Mouse (Mus musculus) Patski (cell line): ENCODE measurements around the gene Itch. TPM values are rescaled to one million over a fixed set of nuclear protein-coding genes. Genes with fewer than 3 reads are reported as not detected.
"Not testable (repeated sequence)": the region's sequence is repeated elsewhere in the genome, so short reads cannot be mapped to it uniquely, and the experiment has no call there.

Experiments
- ATAC-seq: fragments of 100-300 bp; one replicate; pipeline ENCODE4 v1.8.0; 2021
- CTCF ChIA-PET: fragments of 350-600 bp; sonication (Branson Sonifier 250); formaldehyde crosslinking; loops from one replicate; lab custom pipeline; 2022; ENCODE audit warnings: inconsistent platforms; lab: Charles Lee
- POLR2A ChIA-PET: fragments of 350-600 bp; sonication (Branson Sonifier 250); formaldehyde crosslinking; loops from one replicate; lab custom pipeline; 2022; ENCODE audit warnings: antibody characterized with exemption, inconsistent platforms; lab: Charles Lee
- DNase-seq: peaks from one replicate; pipeline ENCODE4 v3.0.0-alpha.2; 2011; ENCODE audit warnings: low read depth, low spot score
- H3K27me3 ChIP-seq: fragments of 371-371 bp; one replicate; pipeline ENCODE4 v1.5.1; 2021
- CTCF ChIP-seq: fragments of 100-300 bp; IDR thresholded peaks from one replicate; pipeline ENCODE4 v1.5.1; 2021
- in situ Hi-C: fragments of 300-500 bp; cut with MboI; formaldehyde crosslinking; loops from 3 replicates; pipeline ENCODE4 v1.11.1; 2018; ENCODE audit warnings: low pct_unique_long_range_greater_than_20kb, mixed read lengths
- polyA plus RNA-seq: library from polyadenylated mRNA; unstranded; gene quantifications from one replicate; pipeline ENCODE4 v1.2.3, GENCODE M21; 2021

Gene Itch
- polyA plus RNA-seq, 1 experiment from 2014 or later, result 51.0 TPM

GRCm38 (mm10) chr2:155142025-155142555, 8.8 kb downstream of the Itch start:
- CTCF ChIA-PET, result interaction anchor here (1.4 kb wide), 1 partner anchor 9 kb away, joined by 3 read pairs; the partner anchor contains the start of gene Itch
- ATAC-seq (no peak), DNase-seq (no peak)
- in situ Hi-C loops, result no loop called here
- TF ChIP-seq CTCF, result no peak
- POLR2A ChIA-PET, result interaction anchor here (0.5 kb wide), 1 partner anchor 8 kb away, joined by 3 read pairs; no protein-coding TSS in a partner anchor
- no peaks in the 10 kb centered on the region for H3K27me3 ChIP-seq

- in situ Hi-C loops, ATAC-seq, DNase-seq, POLR2A ChIA-PET, H3K27me3 ChIP-seq, CTCF ChIA-PET: not testable (repeated sequence)
These were observed 16.0 kb downstream of the Itch start for GRCm38 (mm10) chr2:155149296-155149695.

- no peak for ATAC-seq
- in situ Hi-C loops, result loop anchor here (10.0 kb wide), 1 partner anchor 123 kb away; no protein-coding TSS in a partner anchor
- CTCF ChIA-PET, result interaction anchor here (0.8 to 1.0 kb wide), 3 partner anchors 12 to 178 kb away, joined by 3 to 4 read pairs (median 3); no protein-coding TSS in a partner anchor
- peak; percentile 58 for TF ChIP-seq CTCF
- no peaks in the 10 kb centered on the region for H3K27me3 ChIP-seq
- no peak for DNase-seq
- POLR2A ChIA-PET, result no interaction called here
These were observed 74.1 kb downstream of the Itch start for GRCm38 (mm10) chr2:155207419-155207818.

GRCm38 (mm10) chr2:155223145-155223544, 89.8 kb downstream of the Itch start:
- H3K27me3 ChIP-seq, result no peaks in the 10 kb centered on the region
- ChIA-PET CTCF (interaction anchor here (0.8 to 1.8 kb wide), 3 partner anchors 9 to 25 kb away, joined by 3 to 4 read pairs (median 3); no protein-coding TSS in a partner anchor), POLR2A (no interaction called here)
- ATAC-seq, result no peak
- TF ChIP-seq CTCF, result no peak
- in situ Hi-C loops, result no loop called here
- DNase-seq, result no peak

- in situ Hi-C loops, result no loop called here
- peak; percentile 74 for DNase-seq
- peak; percentile 78 for ATAC-seq
- H3K27me3 ChIP-seq, result no peaks in the 10 kb centered on the region
- ChIA-PET CTCF (interaction anchor here (1.1 kb wide), 1 partner anchor 159 kb away, joined by 3 read pairs; no protein-coding TSS in a partner anchor), POLR2A (interaction anchor here (1.1 to 1.3 kb wide), 2 partner anchors 12 to 17 kb away, joined by 3 to 7 read pairs; partner anchors contain the start of gene Dynlrb1)
- no peak for TF ChIP-seq CTCF
These were observed 91.4 kb downstream of the Itch start for GRCm38 (mm10) chr2:155224721-155225120.

GRCm38 (mm10) chr2:155235746-155236361, 102.5 kb downstream of the Itch start:
- POLR2A ChIA-PET, result interaction anchor here (1.4 to 2.4 kb wide), 3 partner anchors 11 to 15 kb away, joined by 3 to 7 read pairs (median 4); no protein-coding TSS in a partner anchor
- peak; percentile 32 for ATAC-seq
- in situ Hi-C loops, result no loop called here
- TF ChIP-seq CTCF, result no peak
- no peak for DNase-seq
- CTCF ChIA-PET, result interaction anchor here (1.2 to 1.4 kb wide), 3 partner anchors 13 to 148 kb away, joined by 3 read pairs; no protein-coding TSS in a partner anchor
- no peaks in the 10 kb centered on the region for H3K27me3 ChIP-seq

GRCm38 (mm10) chr2:155236362-155236992, 103.2 kb downstream of the Itch start, which contains the start of gene Dynlrb1:
TSS of gene Dynlrb1 (plus strand) at chr2:155236533.
- ATAC-seq, result peak; percentile 95
- ChIA-PET CTCF (interaction anchor here (1.2 to 1.4 kb wide), 3 partner anchors 12 to 147 kb away, joined by 3 read pairs; no protein-coding TSS in a partner anchor), POLR2A (interaction anchor here (1.4 to 2.4 kb wide), 3 partner anchors 11 to 15 kb away, joined by 3 to 7 read pairs (median 4); no protein-coding TSS in a partner anchor)
- DNase-seq, result peak; percentile 88
- in situ Hi-C loops, result no loop called here
- no peaks in the 10 kb centered on the region for H3K27me3 ChIP-seq
- TF ChIP-seq CTCF, result no peak

- ChIA-PET POLR2A (interaction anchor here (1.4 to 2.4 kb wide), 2 partner anchors 12 to 15 kb away, joined by 4 to 7 read pairs; no protein-coding TSS in a partner anchor), CTCF (interaction anchor here (0.7 kb wide), 1 partner anchor 12 kb away, joined by 3 read pairs; no protein-coding TSS in a partner anchor)
- DNase-seq (no peak), ATAC-seq (no peak)
- H3K27me3 ChIP-seq, result no peaks in the 10 kb centered on the region
- TF ChIP-seq CTCF, result no peak
- in situ Hi-C loops, result no loop called here
These were observed 104.0 kb downstream of the Itch start for GRCm38 (mm10) chr2:155237276-155237675.

GRCm38 (mm10) chr2:155240915-155241314, 107.6 kb downstream of the Itch start:
- ChIA-PET CTCF (interaction anchor here (1.1 to 1.3 kb wide), 2 partner anchors 9 to 144 kb away, joined by 3 to 4 read pairs; no protein-coding TSS in a partner anchor), POLR2A (interaction anchor here (0.6 kb wide), 1 partner anchor 89 kb away, joined by 3 read pairs; no protein-coding TSS in a partner anchor)
- DNase-seq (no peak), ATAC-seq (no peak)
- no peaks in the 10 kb centered on the region for H3K27me3 ChIP-seq
- in situ Hi-C loops, result no loop called here
- TF ChIP-seq CTCF, result no peak

GRCm38 (mm10) chr2:155242296-155242855, 109.1 kb downstream of the Itch start:
- ChIA-PET POLR2A (interaction anchor here (1.2 kb wide), 1 partner anchor 17 kb away, joined by 3 read pairs; no protein-coding TSS in a partner anchor), CTCF (interaction anchor here (1.3 kb wide), 1 partner anchor 22 kb away, joined by 3 read pairs; no protein-coding TSS in a partner anchor)
- H3K27me3 ChIP-seq, result no peaks in the 10 kb centered on the region
- no peak for DNase-seq
- TF ChIP-seq CTCF, result no peak
- in situ Hi-C loops, result no loop called here
- no peak for ATAC-seq
